Mouse (Mus musculus) limb, embryonic 12.5 days (tissue): ENCODE measurements at regions not wholly inside any gene's neighbourhood (a gene's known extent, or its start where the extent isn't known, plus 50 kb on each side); places are given as distances from the start of the nearest gene placed in this dataset.

Experiments
- ATAC-seq: fragments of 200-750 bp; cut with Nextera tagmentation; 2 replicates; pipeline ENCODE4 v1.8.0; 2017; ENCODE audit warnings: low read depth, moderate TSS enrichment; ENCODE audit not compliant: insufficient number of reproducible peaks, insufficient read depth, low FRiP score, low TSS enrichment
- H3K27ac ChIP-seq: fragments of 300-500 bp; sonication (generic); 2 replicates; pipeline ENCODE4 v1.5.1; 2016; ENCODE audit warnings: mild to moderate bottlenecking, moderate library complexity
- H3K27me3 ChIP-seq: fragments of 300-500 bp; sonication (generic); 2 replicates; pipeline ENCODE4 v1.6.1; 2016; ENCODE audit warnings: mild to moderate bottlenecking, moderate library complexity
- H3K36me3 ChIP-seq: fragments of 300-500 bp; sonication (generic); 2 replicates; pipeline ENCODE4 v1.6.1; 2016; ENCODE audit warnings: mild to moderate bottlenecking, moderate library complexity
- H3K4me1 ChIP-seq: fragments of 300-500 bp; sonication (generic); replicated peaks from 2 replicates; pipeline ENCODE4 v1.6.1; 2016
- H3K4me2 ChIP-seq: fragments of 300-500 bp; sonication (generic); 2 replicates; pipeline ENCODE4 v1.6.1; 2016; ENCODE audit warnings: mild to moderate bottlenecking, moderate library complexity
- H3K4me3 ChIP-seq: fragments of 300-500 bp; sonication (generic); replicated peaks from 2 replicates; pipeline ENCODE4 v1.5.1; 2016; ENCODE audit warnings: mild to moderate bottlenecking
- H3K9ac ChIP-seq: fragments of 300-500 bp; sonication (generic); replicated peaks from 2 replicates; pipeline ENCODE4 v1.6.1; 2016; ENCODE audit warnings: mild to moderate bottlenecking, moderate library complexity
- H3K9me3 ChIP-seq: fragments of 300-500 bp; sonication (generic); 2 replicates; pipeline ENCODE4 v1.6.1; 2016; ENCODE audit warnings: mild to moderate bottlenecking, moderate library complexity
- WGBS: fragments of 180-500 bp; shearing (Covaris S2); methylation state at CpG from one replicate; pipeline ENCODE4 v1.1.7; 2016; 5-methylcytosine and 5-hydroxymethylcytosine counted together

- peak overlapping the region; percentile 35; the same call in 1 of the 2 replicates for H3K27ac ChIP-seq
- H3K36me3 ChIP-seq = no peaks in the 10 kb centered on the region
- no peak overlapping the region for H3K4me3 ChIP-seq
- 0 out of 2 replicates have a peak, but pooled peaks cover 3% of the 10 kb centered on the region for H3K9me3 ChIP-seq
- H3K9ac ChIP-seq = no peak overlapping the region
- 13% methylated on average over 4 of the region's 4 CpGs for WGBS
- 0 out of 2 replicates have a peak overlapping the region, but pooled peaks have one; percentile 19 for H3K4me2 ChIP-seq
- 0 out of 2 replicates have a peak, but pooled peaks cover 4% of the 10 kb centered on the region for H3K27me3 ChIP-seq
- peak; percentile 50; the same call in 1 of the 2 replicates for ATAC-seq
- peaks cover 57% of the 10 kb centered on the region for H3K4me1 ChIP-seq
Measured at GRCm38 (mm10) chr4:32170106-32170459, 68.5 kb upstream of the Bach2 start.

GRCm38 (mm10) chr4:32170460-32171192 lies 68.0 kb upstream of the Bach2 start:
- H3K27ac ChIP-seq = peak overlapping the region; percentile 68; the same call in 1 of the 2 replicates
- peak; percentile 52; the same call in 1 of the 2 replicates for ATAC-seq
- 43% methylated on average over 15 of the region's 15 CpGs for WGBS
- H3K4me3 ChIP-seq = no peak overlapping the region
- H3K9ac ChIP-seq = no peak overlapping the region
- H3K36me3 ChIP-seq = no peaks in the 10 kb centered on the region
- H3K27me3 ChIP-seq = 0 out of 2 replicates have a peak, but pooled peaks cover 4% of the 10 kb centered on the region
- H3K9me3 ChIP-seq = 0 out of 2 replicates have a peak, but pooled peaks cover 3% of the 10 kb centered on the region
- H3K4me1 ChIP-seq = peaks cover 60% of the 10 kb centered on the region
- peak overlapping the region; percentile 23; the same call in 1 of the 2 replicates for H3K4me2 ChIP-seq

- no peak overlapping the region for H3K27ac ChIP-seq
- 0 out of 2 replicates have a peak, but pooled peaks cover 4% of the 10 kb centered on the region for H3K27me3 ChIP-seq
- no peak overlapping the region for H3K4me2 ChIP-seq
- H3K4me3 ChIP-seq = no peak overlapping the region
- peaks cover 61% of the 10 kb centered on the region for H3K4me1 ChIP-seq
- ATAC-seq = no peak
- WGBS = 96% methylated on average over 6 of the region's 6 CpGs
- no peaks in the 10 kb centered on the region for H3K36me3 ChIP-seq
- H3K9ac ChIP-seq = no peak overlapping the region
- H3K9me3 ChIP-seq = 0 out of 2 replicates have a peak, but pooled peaks cover 3% of the 10 kb centered on the region
Measured at GRCm38 (mm10) chr4:32171291-32171690, 67.3 kb upstream of the Bach2 start.

- WGBS = 92% methylated on average over 4 of the region's 4 CpGs
- H3K9ac ChIP-seq = no peak overlapping the region
- H3K4me1 ChIP-seq = peaks cover 65% of the 10 kb centered on the region
- H3K4me3 ChIP-seq = no peak overlapping the region
- H3K4me2 ChIP-seq = no peak overlapping the region
- H3K27me3 ChIP-seq = 0 out of 2 replicates have a peak, but pooled peaks cover 4% of the 10 kb centered on the region
- H3K36me3 ChIP-seq = no peaks in the 10 kb centered on the region
- H3K27ac ChIP-seq = no peak overlapping the region
- H3K9me3 ChIP-seq = 0 out of 2 replicates have a peak, but pooled peaks cover 3% of the 10 kb centered on the region
- no peak for ATAC-seq
Measured at GRCm38 (mm10) chr4:32172992-32173391, 65.6 kb upstream of the Bach2 start.

GRCm38 (mm10) chr4:32174771-32175170 lies 63.8 kb upstream of the Bach2 start:
- ATAC-seq = no peak
- 28% methylated on average over 7 of the region's 7 CpGs for WGBS
- H3K4me1 ChIP-seq = peaks cover 63% of the 10 kb centered on the region

GRCm38 (mm10) chr4:32175231-32175630 lies 63.4 kb upstream of the Bach2 start:
- H3K4me1 ChIP-seq = peaks cover 63% of the 10 kb centered on the region
- 43% methylated on average over 7 of the region's 7 CpGs for WGBS
- no peak for ATAC-seq

More at GRCm38 (mm10) chr4:32174771-32175170, 63.8 kb upstream of the Bach2 start:
- Histone ChIP-seq H3K27me3 (0 out of 2 replicates have a peak, but pooled peaks cover 4% of the 10 kb centered on the region), H3K36me3 (no peaks in the 10 kb centered on the region), H3K4me3 (no peak overlapping the region), H3K4me2 (no peak overlapping the region), H3K9me3 (0 out of 2 replicates have a peak, but pooled peaks cover 3% of the 10 kb centered on the region), H3K9ac (no peak overlapping the region), H3K27ac (no peak overlapping the region)

GRCm38 (mm10) chr4:32175853-32176448 lies 62.7 kb upstream of the Bach2 start:
- Histone ChIP-seq H3K27me3 (0 out of 2 replicates have a peak, but pooled peaks cover 4% of the 10 kb centered on the region), H3K9me3 (0 out of 2 replicates have a peak, but pooled peaks cover 3% of the 10 kb centered on the region), H3K27ac (peak overlapping the region; percentile 50; the same call in 1 of the 2 replicates), H3K4me1 (peaks cover 61% of the 10 kb centered on the region), H3K4me2 (no peak overlapping the region), H3K4me3 (no peak overlapping the region), H3K36me3 (no peaks in the 10 kb centered on the region), H3K9ac (no peak overlapping the region)
- ATAC-seq = 0 out of 2 replicates have a peak, but pooled peaks have one; percentile 2
- WGBS = 6% methylated on average over 6 of the region's 6 CpGs

More at GRCm38 (mm10) chr4:32175231-32175630, 63.4 kb upstream of the Bach2 start:
- Histone ChIP-seq H3K4me2 (no peak overlapping the region), H3K9ac (no peak overlapping the region), H3K27ac (no peak overlapping the region), H3K36me3 (no peaks in the 10 kb centered on the region), H3K9me3 (0 out of 2 replicates have a peak, but pooled peaks cover 3% of the 10 kb centered on the region), H3K4me3 (no peak overlapping the region), H3K27me3 (0 out of 2 replicates have a peak, but pooled peaks cover 4% of the 10 kb centered on the region)

GRCm38 (mm10) chr4:32176449-32177135 lies 62.0 kb upstream of the Bach2 start:
- Histone ChIP-seq H3K9ac (no peak overlapping the region), H3K36me3 (no peaks in the 10 kb centered on the region), H3K4me2 (no peak overlapping the region), H3K9me3 (0 out of 2 replicates have a peak, but pooled peaks cover 3% of the 10 kb centered on the region), H3K4me1 (peaks cover 59% of the 10 kb centered on the region), H3K27me3 (0 out of 2 replicates have a peak, but pooled peaks cover 4% of the 10 kb centered on the region), H3K4me3 (no peak overlapping the region), H3K27ac (peak overlapping the region; percentile 50)
- 26% methylated on average over 4 of the region's 4 CpGs for WGBS
- no peak for ATAC-seq

- H3K4me2 ChIP-seq = no peak overlapping the region
- H3K36me3 ChIP-seq = no peaks in the 10 kb centered on the region
- no peak for ATAC-seq
- no peak overlapping the region for H3K4me3 ChIP-seq
- H3K4me1 ChIP-seq = peaks cover 59% of the 10 kb centered on the region
- WGBS = 78% methylated on average over 7 of the region's 7 CpGs
- no peak overlapping the region for H3K9ac ChIP-seq
- H3K27ac ChIP-seq = no peak overlapping the region
- H3K27me3 ChIP-seq = 0 out of 2 replicates have a peak, but pooled peaks cover 4% of the 10 kb centered on the region
- no peaks in the 10 kb centered on the region for H3K9me3 ChIP-seq
Measured at GRCm38 (mm10) chr4:32177933-32178639, 60.5 kb upstream of the Bach2 start.

- no peak overlapping the region for H3K9ac ChIP-seq
- H3K27me3 ChIP-seq = no peaks in the 10 kb centered on the region
- no peak overlapping the region for H3K4me3 ChIP-seq
- WGBS = 32% methylated on average over 8 of the region's 8 CpGs
- H3K9me3 ChIP-seq = no peaks in the 10 kb centered on the region
- H3K4me2 ChIP-seq = peak overlapping the region; percentile 27
- H3K27ac ChIP-seq = peak overlapping the region; percentile 83
- H3K36me3 ChIP-seq = no peaks in the 10 kb centered on the region
- peak; percentile 81; the same call in 1 of the 2 replicates for ATAC-seq
- H3K4me1 ChIP-seq = peaks cover 52% of the 10 kb centered on the region
Measured at GRCm38 (mm10) chr4:32179707-32180241, 58.8 kb upstream of the Bach2 start.
